Mouse (Mus musculus) limb, embryonic 10.5 days (tissue): ENCODE measurements at regions not wholly inside any gene's neighbourhood (a gene's known extent, or its start where the extent isn't known, plus 50 kb on each side); places are given as distances from the start of the nearest gene placed in this dataset.

Source experiments
- DNase-seq: peaks from one replicate; pipeline ENCODE4 v3.0.0-alpha.2; 2017; ENCODE audit warnings: low spot score
- H3K27ac ChIP-seq: fragments of 300-500 bp; sonication (generic); 2 replicates; pipeline ENCODE4 v1.5.1; 2016; ENCODE audit warnings: mild to moderate bottlenecking
- H3K27me3 ChIP-seq: fragments of 300-500 bp; sonication (generic); 2 replicates; pipeline ENCODE4 v1.6.1; 2016; ENCODE audit warnings: low read depth, mild to moderate bottlenecking; ENCODE audit not compliant: poor library complexity, severe bottlenecking
- H3K36me3 ChIP-seq: fragments of 300-500 bp; sonication (generic); 2 replicates; pipeline ENCODE4 v1.6.1; 2016; ENCODE audit warnings: mild to moderate bottlenecking, moderate library complexity
- H3K4me1 ChIP-seq: fragments of 300-500 bp; sonication (generic); 2 replicates; pipeline ENCODE4 v1.6.1; 2016
- H3K4me3 ChIP-seq: fragments of 300-500 bp; sonication (generic); 2 replicates; pipeline ENCODE4 v1.5.1; 2016; ENCODE audit warnings: mild to moderate bottlenecking, moderate library complexity
- H3K9me3 ChIP-seq: fragments of 300-500 bp; sonication (generic); replicated peaks from 2 replicates; pipeline ENCODE4 v1.6.1; 2016; ENCODE audit warnings: mild to moderate bottlenecking
- WGBS: fragments of 180-500 bp; shearing (Covaris S2); methylation state at CpG from one replicate; pipeline ENCODE4 v1.1.7; 2016; 5-methylcytosine and 5-hydroxymethylcytosine counted together

GRCm38 (mm10) chr8:28012849-28013248 lies 565.4 kb downstream of the Poteg start:
- no peaks in the 10 kb centered on the region for H3K36me3 ChIP-seq
- H3K27ac ChIP-seq: no peak overlapping the region
- no peak overlapping the region for H3K4me3 ChIP-seq
- H3K4me1 ChIP-seq: no peaks in the 10 kb centered on the region
- no peak for DNase-seq
- no peaks in the 10 kb centered on the region for H3K9me3 ChIP-seq
- WGBS: 79% methylated on average over 4 of the region's 4 CpGs
- no peaks in the 10 kb centered on the region for H3K27me3 ChIP-seq
